Mouse (Mus musculus): ENCODE data around the gene Ptgfrn. TPM values are rescaled to one million over a fixed set of nuclear protein-coding genes. Genes with fewer than 3 reads are reported as not detected.

Ptgfrn gene
- polyA plus RNA-seq, 1 experiment from 2014 or later = 2.4 TPM

- Histone ChIP-seq H3K4me1 (replicated peaks; ENCODE audit: control insufficient read depth, insufficient read depth, low read length) (no peaks in the 10 kb centered on the region), H3K4me3 (ENCODE audit: low read depth, low read length) (no peak overlapping the region), H3K36me3 (ENCODE audit: control insufficient read depth, insufficient read depth, low read length) (no peaks in the 10 kb centered on the region), H3K4me2 (no peak overlapping the region), H3K9me3 (ENCODE audit: control insufficient read depth, low read length) (no peaks in the 10 kb centered on the region), H3K27ac (ENCODE audit: low read depth, low read length) (no peak overlapping the region), H3K27me3 (replicated peaks; ENCODE audit: control insufficient read depth, insufficient read depth, low read length) (no peaks in the 10 kb centered on the region), H3K9ac (ENCODE audit: low read depth, low read length) (no peak overlapping the region)
- no peak for ATAC-seq (replicated peaks; ENCODE audit: low FRiP score)
- DNase-seq (ENCODE audit: low spot score) = no peak
- 79% methylated on average over 7 of the region's 7 CpGs for WGBS
These were observed 94.0 kb downstream of the Ptgfrn start for GRCm38 (mm10) chr3:101016050-101016449.

GRCm38 (mm10) chr3:101015254-101015653, 94.8 kb downstream of the Ptgfrn start:
- H3K9ac ChIP-seq (ENCODE audit: low read depth, low read length) = no peak overlapping the region
- no peak overlapping the region for H3K4me2 ChIP-seq
- no peaks in the 10 kb centered on the region for H3K9me3 ChIP-seq (ENCODE audit: control insufficient read depth, low read length)
- H3K27me3 ChIP-seq (replicated peaks; ENCODE audit: control insufficient read depth, insufficient read depth, low read length) = no peaks in the 10 kb centered on the region
- H3K36me3 ChIP-seq (ENCODE audit: control insufficient read depth, insufficient read depth, low read length) = no peaks in the 10 kb centered on the region
- DNase-seq (ENCODE audit: low spot score) = no peak
- no peaks in the 10 kb centered on the region for H3K4me1 ChIP-seq (replicated peaks; ENCODE audit: control insufficient read depth, insufficient read depth, low read length)
- 64% methylated on average over 4 of the region's 4 CpGs for WGBS
- H3K27ac ChIP-seq (ENCODE audit: low read depth, low read length) = no peak overlapping the region
- ATAC-seq (replicated peaks; ENCODE audit: low FRiP score) = no peak
- H3K4me3 ChIP-seq (ENCODE audit: low read depth, low read length) = no peak overlapping the region

- DNase-seq (ENCODE audit: low spot score) = no peak
- Histone ChIP-seq H3K9me3 (ENCODE audit: control insufficient read depth, low read length) (no peaks in the 10 kb centered on the region), H3K9ac (ENCODE audit: low read depth, low read length) (no peak overlapping the region), H3K36me3 (ENCODE audit: control insufficient read depth, insufficient read depth, low read length) (no peaks in the 10 kb centered on the region), H3K27me3 (replicated peaks; ENCODE audit: control insufficient read depth, insufficient read depth, low read length) (no peaks in the 10 kb centered on the region), H3K27ac (ENCODE audit: low read depth, low read length) (no peak overlapping the region), H3K4me2 (no peak overlapping the region), H3K4me1 (replicated peaks; ENCODE audit: control insufficient read depth, insufficient read depth, low read length) (no peaks in the 10 kb centered on the region), H3K4me3 (ENCODE audit: low read depth, low read length) (no peak overlapping the region)
- WGBS = 62% methylated on average over 3 of the region's 3 CpGs
- ATAC-seq (replicated peaks; ENCODE audit: low FRiP score) = no peak
These were observed 96.5 kb downstream of the Ptgfrn start for GRCm38 (mm10) chr3:101013536-101013935.

- Histone ChIP-seq H3K27ac (ENCODE audit: low read depth, low read length) (no peak overlapping the region), H3K9ac (ENCODE audit: low read depth, low read length) (no peak overlapping the region), H3K36me3 (ENCODE audit: control insufficient read depth, insufficient read depth, low read length) (no peaks in the 10 kb centered on the region), H3K4me3 (ENCODE audit: low read depth, low read length) (no peak overlapping the region), H3K4me1 (replicated peaks; ENCODE audit: control insufficient read depth, insufficient read depth, low read length) (no peaks in the 10 kb centered on the region), H3K9me3 (ENCODE audit: control insufficient read depth, low read length) (no peaks in the 10 kb centered on the region), H3K27me3 (replicated peaks; ENCODE audit: control insufficient read depth, insufficient read depth, low read length) (no peaks in the 10 kb centered on the region), H3K4me2 (no peak overlapping the region)
- 88% methylated on average over 10 of the region's 10 CpGs for WGBS
- DNase-seq (ENCODE audit: low spot score) = no peak
- ATAC-seq (replicated peaks; ENCODE audit: low FRiP score) = no peak
These were observed 97.1 kb downstream of the Ptgfrn start for GRCm38 (mm10) chr3:101013005-101013404.

GRCm38 (mm10) chr3:101012597-101012996, 97.5 kb downstream of the Ptgfrn start:
- Histone ChIP-seq H3K4me3 (ENCODE audit: low read depth, low read length) (no peak overlapping the region), H3K9me3 (ENCODE audit: control insufficient read depth, low read length) (no peaks in the 10 kb centered on the region), H3K27ac (ENCODE audit: low read depth, low read length) (no peak overlapping the region)

GRCm38 (mm10) chr3:101012131-101012571, 97.9 kb downstream of the Ptgfrn start:
- Histone ChIP-seq H3K27me3 (replicated peaks; ENCODE audit: control insufficient read depth, insufficient read depth, low read length) (no peaks in the 10 kb centered on the region), H3K9ac (ENCODE audit: low read depth, low read length) (no peak overlapping the region), H3K27ac (ENCODE audit: low read depth, low read length) (no peak overlapping the region), H3K4me2 (no peak overlapping the region), H3K9me3 (ENCODE audit: control insufficient read depth, low read length) (no peaks in the 10 kb centered on the region), H3K4me3 (ENCODE audit: low read depth, low read length) (no peak overlapping the region), H3K36me3 (ENCODE audit: control insufficient read depth, insufficient read depth, low read length) (no peaks in the 10 kb centered on the region), H3K4me1 (replicated peaks; ENCODE audit: control insufficient read depth, insufficient read depth, low read length) (no peaks in the 10 kb centered on the region)
- WGBS = 62% methylated on average over 10 of the region's 10 CpGs
- no peak for ATAC-seq (replicated peaks; ENCODE audit: low FRiP score)
- no peak for DNase-seq (ENCODE audit: low spot score)

More at GRCm38 (mm10) chr3:101012597-101012996, 97.5 kb downstream of the Ptgfrn start:
- H3K27me3 ChIP-seq (replicated peaks; ENCODE audit: control insufficient read depth, insufficient read depth, low read length) = no peaks in the 10 kb centered on the region
- DNase-seq (ENCODE audit: low spot score) = no peak
- no peaks in the 10 kb centered on the region for H3K4me1 ChIP-seq (replicated peaks; ENCODE audit: control insufficient read depth, insufficient read depth, low read length)
- H3K9ac ChIP-seq (ENCODE audit: low read depth, low read length) = no peak overlapping the region
- no peak overlapping the region for H3K4me2 ChIP-seq
- 84% methylated on average over 8 of the region's 8 CpGs for WGBS
- no peak for ATAC-seq (replicated peaks; ENCODE audit: low FRiP score)
- H3K36me3 ChIP-seq (ENCODE audit: control insufficient read depth, insufficient read depth, low read length) = no peaks in the 10 kb centered on the region

GRCm38 (mm10) chr3:101011203-101011600, 98.9 kb downstream of the Ptgfrn start:
- Histone ChIP-seq H3K27me3 (replicated peaks; ENCODE audit: control insufficient read depth, insufficient read depth, low read length) (no peaks in the 10 kb centered on the region), H3K9me3 (ENCODE audit: control insufficient read depth, low read length) (no peaks in the 10 kb centered on the region), H3K4me2 (no peak overlapping the region), H3K27ac (ENCODE audit: low read depth, low read length) (no peak overlapping the region), H3K36me3 (ENCODE audit: control insufficient read depth, insufficient read depth, low read length) (no peaks in the 10 kb centered on the region), H3K4me1 (replicated peaks; ENCODE audit: control insufficient read depth, insufficient read depth, low read length) (no peaks in the 10 kb centered on the region), H3K9ac (ENCODE audit: low read depth, low read length) (no peak overlapping the region), H3K4me3 (ENCODE audit: low read depth, low read length) (no peak overlapping the region)
- 71% methylated on average over 5 of the region's 5 CpGs for WGBS
- ATAC-seq (replicated peaks; ENCODE audit: low FRiP score) = no peak
- DNase-seq (ENCODE audit: low spot score) = no peak

- no peak overlapping the region for H3K4me2 ChIP-seq
- H3K27me3 ChIP-seq (replicated peaks; ENCODE audit: control insufficient read depth, insufficient read depth, low read length) = no peaks in the 10 kb centered on the region
- no peaks in the 10 kb centered on the region for H3K4me1 ChIP-seq (replicated peaks; ENCODE audit: control insufficient read depth, insufficient read depth, low read length)
- no peaks in the 10 kb centered on the region for H3K9me3 ChIP-seq (ENCODE audit: control insufficient read depth, low read length)
- H3K9ac ChIP-seq (ENCODE audit: low read depth, low read length) = no peak overlapping the region
- ATAC-seq (replicated peaks; ENCODE audit: low FRiP score) (no peak), DNase-seq (ENCODE audit: low spot score) (no peak)
- H3K4me3 ChIP-seq (ENCODE audit: low read depth, low read length) = no peak overlapping the region
- 56% methylated on average over 4 of the region's 4 CpGs for WGBS
- H3K27ac ChIP-seq (ENCODE audit: low read depth, low read length) = no peak overlapping the region
- H3K36me3 ChIP-seq (ENCODE audit: control insufficient read depth, insufficient read depth, low read length) = no peaks in the 10 kb centered on the region
These were observed 99.4 kb downstream of the Ptgfrn start for GRCm38 (mm10) chr3:101010589-101011202.

GRCm38 (mm10) chr3:101007112-101007782, 102.8 kb downstream of the Ptgfrn start:
- H3K27ac ChIP-seq (ENCODE audit: low read depth, low read length) = no peak overlapping the region
- H3K9ac ChIP-seq (ENCODE audit: low read depth, low read length) = no peak overlapping the region
- 55% methylated on average over 5 of the region's 5 CpGs for WGBS
- no peak overlapping the region for H3K4me2 ChIP-seq
- H3K4me1 ChIP-seq (replicated peaks; ENCODE audit: control insufficient read depth, insufficient read depth, low read length) = no peaks in the 10 kb centered on the region
- no peaks in the 10 kb centered on the region for H3K27me3 ChIP-seq (replicated peaks; ENCODE audit: control insufficient read depth, insufficient read depth, low read length)
- ATAC-seq (replicated peaks; ENCODE audit: low FRiP score) (no peak), DNase-seq (ENCODE audit: low spot score) (no peak)
- H3K36me3 ChIP-seq (ENCODE audit: control insufficient read depth, insufficient read depth, low read length) = no peaks in the 10 kb centered on the region
- H3K9me3 ChIP-seq (ENCODE audit: control insufficient read depth, low read length) = no peaks in the 10 kb centered on the region
- H3K4me3 ChIP-seq (ENCODE audit: low read depth, low read length) = no peak overlapping the region
